Mouse (Mus musculus) C2C12 (cell line): ENCODE results near the gene Sptbn1.

ENCODE experiments used
- CEBPB ChIP-seq: IDR thresholded peaks from one replicate; pipeline ENCODE4 v1.6.1; 2011; ENCODE audit warnings: low read depth, mild to moderate bottlenecking, control low read depth, moderate library complexity
- CTCF ChIP-seq: IDR thresholded peaks from one replicate; pipeline ENCODE4 v1.5.1; 2011; ENCODE audit not compliant: control insufficient read depth, insufficient read depth, insufficient read length
- FOSL1 ChIP-seq: IDR thresholded peaks from one replicate; pipeline ENCODE4 v1.8.0; 2011; ENCODE audit warnings: mild to moderate bottlenecking, low read length; ENCODE audit not compliant: poor library complexity, insufficient read depth, severe bottlenecking
- MAX ChIP-seq: IDR thresholded peaks from one replicate; pipeline ENCODE4 v1.6.1; 2011; ENCODE audit warnings: mild to moderate bottlenecking, control low read depth
- MYOD1 ChIP-seq: IDR thresholded peaks from one replicate; pipeline ENCODE4 v1.6.1; 2011; ENCODE audit warnings: low read depth; ENCODE audit not compliant: control insufficient read depth, insufficient read length
- MYOG ChIP-seq: IDR thresholded peaks from one replicate; pipeline ENCODE4 v1.6.1; 2011; ENCODE audit not compliant: control insufficient read depth, insufficient read length; ENCODE audit errors: extremely low read depth
- USF1 ChIP-seq: IDR thresholded peaks from one replicate; pipeline ENCODE4 v1.6.1; 2011; ENCODE audit warnings: low read depth, mild to moderate bottlenecking, control low read depth, moderate library complexity

GRCm38 (mm10) chr11:30176111-30176510, 91.9 kb downstream of the Sptbn1 start:
- TF ChIP-seq CTCF (no peak), CEBPB (no peak), MAX (no peak), MYOD1 (no peak), MYOG (no peak), FOSL1 (no peak), USF1 (no peak)
